Mouse (Mus musculus) embryonic stem cell, embryonic (primary cell): ENCODE measurements around the gene Cblb.

Experiments used
- CTCF ChIA-PET, 4 experiments: fragments of 300-600 bp in 2 of 4; fragments of 350-600 bp in 2 of 4; sonication (Branson Sonifier 250); formaldehyde crosslinking; loops; one replicate each; lab custom pipeline; 2022; ENCODE audit warnings: inconsistent platforms in 2 of 4; lab: Charles Lee
- POLR2A ChIA-PET, 4 experiments: fragments of 300-600 bp in 2 of 4; fragments of 350-600 bp in 2 of 4; sonication (Branson Sonifier 250); formaldehyde crosslinking; loops; one replicate each; lab custom pipeline; 2022; ENCODE audit warnings: antibody characterized with exemption in 4 of 4, inconsistent platforms in 1 of 4; lab: Charles Lee

The Cblb gene

GRCm38 (mm10) chr16:52229446-52229845, 198.4 kb downstream of the Cblb start:
- POLR2A ChIA-PET = no interaction called here
- CTCF ChIA-PET = no interaction called here

DNA sequence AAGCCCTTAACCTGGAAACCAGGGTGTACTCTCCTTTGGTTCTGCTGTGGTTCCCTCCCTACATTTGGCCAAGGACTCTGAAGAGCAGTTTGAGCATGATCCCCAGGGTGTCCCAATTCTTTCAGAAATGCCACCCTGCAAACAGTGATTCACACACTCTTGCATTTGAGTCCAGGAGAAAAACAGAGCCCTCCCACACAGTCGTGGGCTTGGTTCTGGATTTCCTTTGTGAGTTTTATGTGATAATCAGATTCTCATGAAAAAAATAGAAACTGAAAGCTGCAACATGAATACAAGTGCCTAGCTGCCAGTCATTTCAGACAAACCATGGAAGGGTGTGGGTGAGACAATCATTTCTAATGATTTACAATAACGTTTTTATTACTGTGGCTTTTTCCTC, 198.9 kb downstream of the Cblb start:
- ChIA-PET CTCF (no interaction called here), POLR2A (no interaction called here)

DNA sequence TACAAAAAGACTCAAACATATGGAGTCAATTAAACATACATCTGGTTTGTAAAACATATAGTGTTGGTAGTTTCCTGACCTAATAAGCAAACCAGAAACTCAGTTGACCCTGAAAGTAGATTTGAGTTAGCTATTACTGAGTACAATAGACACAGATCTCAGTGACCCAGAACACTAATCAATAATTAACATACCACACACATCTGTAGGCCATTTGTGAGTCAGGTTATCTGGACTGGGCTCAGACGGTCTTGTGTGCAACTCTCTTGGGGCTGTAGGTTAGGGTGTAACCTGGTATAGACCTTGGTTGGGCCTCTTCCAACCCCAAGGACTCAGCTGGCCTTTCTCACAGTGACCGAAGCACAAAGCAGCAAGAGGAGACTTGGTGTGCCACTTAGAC, 211.1 kb downstream of the Cblb start:
- ChIA-PET POLR2A (no interaction called here), CTCF (interaction anchor here in 1 of 4 experiments (0.6 kb wide), 1 partner anchor 13 kb away, joined by 8 read pairs; no protein-coding TSS in a partner anchor)

DNA sequence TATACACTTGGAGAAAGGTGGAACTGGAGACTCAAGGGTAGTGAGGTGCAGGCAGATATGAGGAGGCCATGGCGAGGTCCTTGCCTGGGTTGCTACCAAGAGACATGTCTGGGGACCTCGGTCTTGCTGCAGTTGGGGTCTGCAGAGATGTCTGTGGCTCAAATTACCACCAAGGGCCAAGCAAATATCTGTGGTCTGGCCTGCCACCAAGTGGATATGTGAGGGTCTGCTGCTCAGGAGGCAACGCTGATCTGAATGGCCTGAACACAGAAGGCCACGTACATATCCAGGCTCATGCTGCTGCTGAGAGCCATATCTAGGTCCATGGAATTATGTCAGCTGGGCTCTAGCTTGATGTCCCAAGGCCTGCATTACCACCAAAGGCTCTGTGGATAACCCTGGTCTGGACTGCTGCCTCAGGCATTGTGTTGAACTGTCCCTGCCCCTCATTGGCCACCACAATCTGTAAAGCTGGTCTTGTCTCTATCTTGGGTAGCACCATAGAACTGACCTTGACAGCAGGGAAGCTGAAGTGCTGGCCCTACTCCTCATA, 212.5 kb downstream of the Cblb start:
- POLR2A ChIA-PET = no interaction called here
- CTCF ChIA-PET = no interaction called here

GRCm38 (mm10) chr16:52250196-52250595, 219.2 kb downstream of the Cblb start:
- ChIA-PET CTCF (no interaction called here), POLR2A (no interaction called here)

DNA sequence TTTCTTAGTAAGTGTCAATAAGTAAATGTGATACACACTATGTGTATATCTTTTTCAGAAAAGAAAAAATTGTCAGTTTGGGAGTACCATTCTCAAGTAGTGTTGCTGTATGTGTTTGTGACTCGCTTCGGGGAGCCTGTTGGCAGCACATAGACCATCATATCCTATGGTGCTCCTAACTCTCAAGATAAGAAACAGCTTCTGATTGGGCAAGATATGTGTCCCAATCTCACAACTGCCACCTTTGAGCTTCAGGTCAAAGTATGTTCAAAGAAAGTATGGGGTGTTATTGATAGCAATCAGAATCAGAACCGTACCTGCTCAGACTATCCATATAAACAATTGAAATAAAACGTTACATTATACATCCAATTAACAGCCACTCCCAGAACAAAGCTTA, 219.9 kb downstream of the Cblb start:
- POLR2A ChIA-PET = no interaction called here
- CTCF ChIA-PET = no interaction called here
